Mouse (Mus musculus) forebrain, embryonic 14.5 days (tissue): ENCODE results near the gene Bcl7a. TPM values are rescaled to one million over a fixed set of nuclear protein-coding genes. Genes with fewer than 3 reads are reported as not detected.

Experiments
- ATAC-seq: fragments of 200-750 bp; cut with Nextera tagmentation; 2 replicates; pipeline ENCODE4 v1.8.0; 2017; ENCODE audit warnings: mild to moderate bottlenecking, moderate library complexity
- DNase-seq: peaks from one replicate; pipeline ENCODE4 v3.0.0-alpha.2; 2015; ENCODE audit warnings: low spot score
- H3K27ac ChIP-seq: fragments of 300-500 bp; sonication (generic); 2 replicates; pipeline ENCODE4 v1.5.1; 2014; ENCODE audit warnings: low read depth, mild to moderate bottlenecking, control low read depth, low read length, moderate library complexity
- H3K27me3 ChIP-seq: fragments of 300-500 bp; sonication (generic); replicated peaks from 2 replicates; pipeline ENCODE4 v1.6.1; 2014; ENCODE audit warnings: low read length, control low read depth, mixed read lengths; ENCODE audit not compliant: control insufficient read depth, insufficient read depth
- H3K36me3 ChIP-seq: fragments of 300-500 bp; sonication (generic); 2 replicates; pipeline ENCODE4 v1.6.1; 2014; ENCODE audit warnings: low read length, control low read depth; ENCODE audit not compliant: control insufficient read depth, insufficient read depth
- H3K4me1 ChIP-seq: fragments of 300-500 bp; sonication (generic); 2 replicates; pipeline ENCODE4 v1.6.1; 2014; ENCODE audit warnings: antibody characterized with exemption, low read length, control low read depth; ENCODE audit not compliant: control insufficient read depth, insufficient read depth
- H3K4me2 ChIP-seq: fragments of 300-500 bp; sonication (generic); 2 replicates; pipeline ENCODE4 v1.6.1; 2014; ENCODE audit warnings: mild to moderate bottlenecking, control low read depth, low read length
- H3K4me3 ChIP-seq: fragments of 300-500 bp; sonication (generic); 2 replicates; pipeline ENCODE4 v1.5.1; 2014; ENCODE audit warnings: low read depth, low read length, control low read depth
- H3K9ac ChIP-seq: fragments of 300-500 bp; sonication (generic); 2 replicates; pipeline ENCODE4 v1.6.1; 2014; ENCODE audit warnings: mild to moderate bottlenecking, low read length, control low read depth, moderate library complexity
- H3K9me3 ChIP-seq: fragments of 300-500 bp; sonication (generic); replicated peaks from 2 replicates; pipeline ENCODE4 v1.6.1; 2016; ENCODE audit warnings: low read length, control low read depth, mixed read lengths; ENCODE audit not compliant: control insufficient read depth
- WGBS: fragments of 180-500 bp; shearing (Covaris S2); extraction: QIAGEN DNeasy Blood & Tissue Kit; methylation state at CpG from one replicate; pipeline ENCODE4 v1.1.7; 2014; 5-methylcytosine and 5-hydroxymethylcytosine counted together
- polyA plus RNA-seq: library from polyadenylated mRNA; unstranded; fragments of >200 nt; fragmentation: Nextera tagmentation; extraction: Ambion mirVana; gene quantifications from 2 replicates; pipeline ENCODE4 v1.2.1, GENCODE M21; 2014

Bcl7a gene
- polyA plus RNA-seq, 1 experiment from 2014 or later = 71.6 TPM

- 76% methylated on average over 13 of the region's 13 CpGs for WGBS
- no peak for ATAC-seq
These were observed 25.3 kb downstream of the Bcl7a start for GRCm38 (mm10) chr5:123368869-123369488.

GRCm38 (mm10) chr5:123370049-123370448 lies 26.4 kb downstream of the Bcl7a start:
- H3K4me1 ChIP-seq = no peaks in the 10 kb centered on the region
- DNase-seq (no peak), ATAC-seq (no peak)
- peaks cover 90% of the 10 kb centered on the region for H3K36me3 ChIP-seq
- no peak overlapping the region for H3K27ac ChIP-seq
- H3K27me3 ChIP-seq = no peaks in the 10 kb centered on the region
- H3K4me3 ChIP-seq = no peak overlapping the region
- no peak overlapping the region for H3K4me2 ChIP-seq
- no peaks in the 10 kb centered on the region for H3K9me3 ChIP-seq
- WGBS = 93% methylated on average over 5 of the region's 5 CpGs
- no peak overlapping the region for H3K9ac ChIP-seq

More at GRCm38 (mm10) chr5:123368869-123369488, 25.3 kb downstream of the Bcl7a start:
- H3K36me3 ChIP-seq = peaks cover 92% of the 10 kb centered on the region
- H3K4me1 ChIP-seq = no peaks in the 10 kb centered on the region
- H3K9ac ChIP-seq = no peak overlapping the region
- peak; percentile 74 for DNase-seq
- H3K9me3 ChIP-seq = no peaks in the 10 kb centered on the region
- no peak overlapping the region for H3K4me2 ChIP-seq
- H3K4me3 ChIP-seq = no peak overlapping the region
- H3K27me3 ChIP-seq = no peaks in the 10 kb centered on the region
- no peak overlapping the region for H3K27ac ChIP-seq

- H3K4me1 ChIP-seq = no peaks in the 10 kb centered on the region
- no peaks in the 10 kb centered on the region for H3K9me3 ChIP-seq
- WGBS = 93% methylated on average over 10 of the region's 10 CpGs
- ATAC-seq = no peak
- no peak overlapping the region for H3K27ac ChIP-seq
- no peak overlapping the region for H3K4me3 ChIP-seq
- no peak for DNase-seq
- H3K27me3 ChIP-seq = no peaks in the 10 kb centered on the region
- no peak overlapping the region for H3K4me2 ChIP-seq
- no peak overlapping the region for H3K9ac ChIP-seq
- peaks cover 49% of the 10 kb centered on the region for H3K36me3 ChIP-seq
These were observed 31.6 kb downstream of the Bcl7a start for GRCm38 (mm10) chr5:123375262-123375661.

GRCm38 (mm10) chr5:123375793-123376452 lies 32.3 kb downstream of the Bcl7a start:
- WGBS = 90% methylated on average over 6 of the region's 6 CpGs
- ATAC-seq (no peak), DNase-seq (no peak)
- H3K36me3 ChIP-seq = peaks cover 42% of the 10 kb centered on the region
- H3K4me1 ChIP-seq = no peaks in the 10 kb centered on the region
- H3K9me3 ChIP-seq = no peaks in the 10 kb centered on the region
- H3K9ac ChIP-seq = no peak overlapping the region
- no peak overlapping the region for H3K4me2 ChIP-seq
- no peaks in the 10 kb centered on the region for H3K27me3 ChIP-seq
- no peak overlapping the region for H3K27ac ChIP-seq
- H3K4me3 ChIP-seq = no peak overlapping the region

GRCm38 (mm10) chr5:123376569-123376968 lies 32.9 kb downstream of the Bcl7a start:
- H3K27ac ChIP-seq = no peak overlapping the region
- 0 out of 2 replicates have a peak, but pooled peaks have one; percentile 20 for ATAC-seq
- peak; percentile 68 for DNase-seq

GRCm38 (mm10) chr5:123377120-123377955 lies 33.7 kb downstream of the Bcl7a start:
- no peak overlapping the region for H3K27ac ChIP-seq
- DNase-seq (peak; percentile 70), ATAC-seq (no peak)
- H3K27me3 ChIP-seq = no peaks in the 10 kb centered on the region
- no peaks in the 10 kb centered on the region for H3K9me3 ChIP-seq
- no peak overlapping the region for H3K9ac ChIP-seq
- peaks cover 28% of the 10 kb centered on the region for H3K36me3 ChIP-seq
- H3K4me1 ChIP-seq = no peaks in the 10 kb centered on the region
- no peak overlapping the region for H3K4me3 ChIP-seq
- WGBS = 68% methylated on average over 15 of the region's 15 CpGs
- no peak overlapping the region for H3K4me2 ChIP-seq

More at GRCm38 (mm10) chr5:123376569-123376968, 32.9 kb downstream of the Bcl7a start:
- H3K4me2 ChIP-seq = no peak overlapping the region
- 37% methylated on average over 10 of the region's 10 CpGs for WGBS
- H3K36me3 ChIP-seq = peaks cover 36% of the 10 kb centered on the region
- no peaks in the 10 kb centered on the region for H3K27me3 ChIP-seq
- no peaks in the 10 kb centered on the region for H3K4me1 ChIP-seq
- no peak overlapping the region for H3K4me3 ChIP-seq
- H3K9me3 ChIP-seq = no peaks in the 10 kb centered on the region
- H3K9ac ChIP-seq = no peak overlapping the region

GRCm38 (mm10) chr5:123378712-123379111 lies 35.1 kb downstream of the Bcl7a start:
- H3K27me3 ChIP-seq = no peaks in the 10 kb centered on the region
- ATAC-seq (no peak), DNase-seq (no peak)
- peaks cover 14% of the 10 kb centered on the region for H3K36me3 ChIP-seq
- no peak overlapping the region for H3K9ac ChIP-seq
- no peaks in the 10 kb centered on the region for H3K4me1 ChIP-seq
- H3K4me2 ChIP-seq = no peak overlapping the region
- no peak overlapping the region for H3K4me3 ChIP-seq
- WGBS = 87% methylated on average over 9 of the region's 9 CpGs
- H3K27ac ChIP-seq = no peak overlapping the region
- H3K9me3 ChIP-seq = no peaks in the 10 kb centered on the region

GRCm38 (mm10) chr5:123379504-123379931 lies 35.9 kb downstream of the Bcl7a start:
- H3K27me3 ChIP-seq = no peaks in the 10 kb centered on the region
- no peaks in the 10 kb centered on the region for H3K4me1 ChIP-seq
- H3K9ac ChIP-seq = no peak overlapping the region
- ATAC-seq = no peak
- no peak overlapping the region for H3K4me3 ChIP-seq
- H3K4me2 ChIP-seq = no peak overlapping the region
- peaks cover 7% of the 10 kb centered on the region for H3K36me3 ChIP-seq
- WGBS = 91% methylated on average over 5 of the region's 5 CpGs
- no peaks in the 10 kb centered on the region for H3K9me3 ChIP-seq
- H3K27ac ChIP-seq = no peak overlapping the region
- no peak for DNase-seq
